Mouse (Mus musculus): ENCODE data around the gene Pkdrej. TPM values are rescaled to one million over a fixed set of nuclear protein-coding genes. Genes with fewer than 3 reads are reported as not detected.

The Pkdrej gene
- polyA plus RNA-seq, 2 experiments, result 0.10 to 0.14 TPM

DNA sequence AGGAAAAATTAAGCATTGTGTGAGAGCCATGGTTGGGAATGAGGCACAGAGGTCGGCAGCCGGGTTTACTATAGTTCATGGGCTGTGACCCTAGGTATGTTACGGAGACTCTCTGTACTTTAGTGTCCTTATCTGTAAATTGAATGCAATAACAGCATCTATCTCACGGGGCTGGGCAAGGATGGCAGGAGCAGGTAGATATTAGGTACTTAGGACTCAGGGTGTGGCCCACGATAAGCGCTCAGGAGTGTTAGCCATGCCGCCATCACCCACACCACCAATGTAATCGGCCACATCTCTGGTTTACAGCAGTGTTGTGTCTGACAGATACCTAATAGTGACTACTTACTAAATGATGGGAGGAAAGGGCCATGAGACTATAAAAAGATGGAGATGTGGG is 52.5 kb downstream of the Pkdrej start:
- no peak overlapping the region for H3K27ac ChIP-seq
- no peaks in the 10 kb centered on the region for H3K9me3 ChIP-seq (ENCODE audit: control insufficient read depth, low read length)
- peaks cover 0 to 5% of the 10 kb centered on the region in 2 experiments; a peak in 1 of 4 replicates for H3K4me1 ChIP-seq (replicated peaks; ENCODE audit: control insufficient read depth in 2 of 2, insufficient read depth in 2 of 2, low read length in 1 of 2)
- no peak for TF ChIP-seq EP300 (IDR thresholded peaks at IDR 0.05; ENCODE audit: low read depth)
- TF ChIP-seq CTCF (IDR thresholded peaks at IDR 0.05; ENCODE audit: low read depth), result no peak
- H3K4me3 ChIP-seq (ENCODE audit: insufficient read depth in 1 of 2, low read depth in 2 of 2, low read length in 2 of 2), result no peak overlapping the region
- H3K4me2 ChIP-seq (ENCODE audit: low read depth), result no peak overlapping the region
- DNase-seq (ENCODE audit: low read depth in 3 of 3, low spot score in 3 of 3), result no peak
- no peak for ATAC-seq (ENCODE audit: insufficient read depth)
- no peaks in the 10 kb centered on the region for H3K36me3 ChIP-seq (replicated peaks; ENCODE audit: control insufficient read depth, insufficient read depth, low read depth)
- H3K9ac ChIP-seq (replicated peaks), result no peak overlapping the region
- WGBS (ENCODE audit: insufficient replicate concordance), result 70% methylated on average over 8 of the region's 8 CpGs
- no peaks in the 10 kb centered on the region for H3K27me3 ChIP-seq (ENCODE audit: control insufficient read depth, insufficient read depth, low read length)

DNA sequence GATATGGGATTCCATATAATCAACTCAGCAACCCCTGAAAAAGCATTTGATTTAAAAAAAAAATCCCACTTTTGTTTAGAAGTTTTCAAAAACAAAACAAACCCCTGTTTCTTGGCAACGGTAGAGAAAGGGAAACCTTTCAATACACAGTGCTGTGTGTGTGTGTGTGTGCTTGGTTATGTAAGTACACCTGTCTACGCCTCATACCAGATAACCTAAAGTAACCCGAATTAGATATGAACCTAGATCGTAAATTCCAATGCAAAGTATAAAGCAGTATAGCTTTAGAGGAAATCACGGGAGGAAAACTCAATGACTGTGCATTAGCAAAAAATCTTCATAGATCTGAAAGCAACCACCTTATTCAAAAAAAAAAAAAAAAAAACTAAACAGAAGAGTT is 54.9 kb downstream of the Pkdrej start:
- WGBS (ENCODE audit: insufficient replicate concordance), result 65% methylated on average over 5 of the region's 5 CpGs
- no peak overlapping the region for H3K4me2 ChIP-seq (ENCODE audit: low read depth)
- peaks cover 0 to 5% of the 10 kb centered on the region in 2 experiments; a peak in 1 of 4 replicates for H3K4me1 ChIP-seq (replicated peaks; ENCODE audit: control insufficient read depth in 2 of 2, insufficient read depth in 2 of 2, low read length in 1 of 2)
- H3K9me3 ChIP-seq (ENCODE audit: control insufficient read depth, low read length), result no peaks in the 10 kb centered on the region
- no peak overlapping the region for H3K9ac ChIP-seq (replicated peaks)
- no peak overlapping the region for H3K4me3 ChIP-seq (ENCODE audit: insufficient read depth in 1 of 2, low read depth in 2 of 2, low read length in 2 of 2)
- H3K36me3 ChIP-seq (replicated peaks; ENCODE audit: control insufficient read depth, insufficient read depth, low read depth), result no peaks in the 10 kb centered on the region
- TF ChIP-seq CTCF (IDR thresholded peaks at IDR 0.05; ENCODE audit: low read depth) (no peak), EP300 (IDR thresholded peaks at IDR 0.05; ENCODE audit: low read depth) (no peak)
- DNase-seq (ENCODE audit: low read depth in 3 of 3, low spot score in 3 of 3) (no peak), ATAC-seq (ENCODE audit: insufficient read depth) (no peak)
- no peaks in the 10 kb centered on the region for H3K27me3 ChIP-seq (ENCODE audit: control insufficient read depth, insufficient read depth, low read length)
- no peak overlapping the region for H3K27ac ChIP-seq

DNA sequence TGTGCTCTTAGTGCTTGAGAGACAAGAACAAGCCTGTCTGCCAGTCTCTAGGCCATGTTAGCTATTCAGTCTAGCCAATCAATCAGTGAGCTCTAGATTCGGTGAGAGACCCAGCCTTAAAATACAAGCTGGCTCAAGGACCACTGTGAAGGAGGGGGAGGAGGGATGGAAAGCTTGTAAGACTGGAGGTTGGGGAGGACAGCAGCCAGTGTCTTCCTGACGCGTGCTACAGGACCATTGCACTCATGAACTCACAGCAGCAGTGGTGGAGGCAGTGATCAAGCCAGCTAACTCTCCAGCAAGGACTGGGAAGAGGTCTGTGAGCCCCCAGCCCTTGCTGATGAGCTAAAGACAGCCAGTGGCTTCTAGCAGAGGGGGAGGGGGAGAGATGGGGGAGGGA is 56.5 kb downstream of the Pkdrej start:
- Histone ChIP-seq H3K4me2 (ENCODE audit: low read depth) (no peak overlapping the region), H3K4me3 (ENCODE audit: insufficient read depth in 1 of 2, low read depth in 2 of 2, low read length in 2 of 2) (no peak overlapping the region), H3K4me1 (replicated peaks; ENCODE audit: control insufficient read depth in 2 of 2, insufficient read depth in 2 of 2, low read length in 1 of 2) (no peaks in the 10 kb centered on the region), H3K27ac (no peak overlapping the region), H3K27me3 (ENCODE audit: control insufficient read depth, insufficient read depth, low read length) (no peaks in the 10 kb centered on the region), H3K36me3 (replicated peaks; ENCODE audit: control insufficient read depth, insufficient read depth, low read depth) (no peaks in the 10 kb centered on the region), H3K9me3 (ENCODE audit: control insufficient read depth, low read length) (no peaks in the 10 kb centered on the region), H3K9ac (replicated peaks) (no peak overlapping the region)
- no peak for TF ChIP-seq CTCF (IDR thresholded peaks at IDR 0.05; ENCODE audit: low read depth)
- no peak for TF ChIP-seq EP300 (IDR thresholded peaks at IDR 0.05; ENCODE audit: low read depth)
- 43% methylated on average over 3 of the region's 3 CpGs for WGBS (ENCODE audit: insufficient replicate concordance)
- ATAC-seq (ENCODE audit: insufficient read depth) (no peak), DNase-seq (ENCODE audit: low read depth in 3 of 3, low spot score in 3 of 3) (no peak)

Other genes with a start within 250 kb of the Pkdrej start
- gene Wnt7b, start 239.3 kb downstream of the Pkdrej start, polyA plus RNA-seq (2012; rRNA removed), result 0.08 and 0.19 TPM in 2 replicates
- 0.03 and 0.29 TPM in 2 replicates for gene Wnt7b, start 239.3 kb downstream of the Pkdrej start, polyA plus RNA-seq (2014; fragmentation: Nextera tagmentation; extraction: Ambion mirVana)
- gene Ppara, start 86.8 kb downstream of the Pkdrej start, polyA plus RNA-seq (2012; rRNA removed), result 1.3 and 4.4 TPM in 2 replicates
- 6.9 and 8.0 TPM in 2 replicates for gene Ppara, start 86.8 kb downstream of the Pkdrej start, polyA plus RNA-seq (2014; fragmentation: Nextera tagmentation; extraction: Ambion mirVana)
- gene Cdpf1, start 10.0 kb downstream of the Pkdrej start, polyA plus RNA-seq (2012; rRNA removed), result 15.7 and 19.7 TPM in 2 replicates
- gene Cdpf1, start 10.0 kb downstream of the Pkdrej start, polyA plus RNA-seq (2014; fragmentation: Nextera tagmentation; extraction: Ambion mirVana), result 23.7 and 26.2 TPM in 2 replicates
- 3.8 and 4.0 TPM in 2 replicates for gene Ttc38, start 10.6 kb upstream of the Pkdrej start, polyA plus RNA-seq (2012; rRNA removed)
- 4.5 and 7.0 TPM in 2 replicates for gene Ttc38, start 10.6 kb upstream of the Pkdrej start, polyA plus RNA-seq (2014; fragmentation: Nextera tagmentation; extraction: Ambion mirVana)
- 20.6 TPM in 2 replicates for gene Gtse1, start 38.0 kb upstream of the Pkdrej start, polyA plus RNA-seq (2012; rRNA removed)
- gene Gtse1, start 38.0 kb upstream of the Pkdrej start, polyA plus RNA-seq (2014; fragmentation: Nextera tagmentation; extraction: Ambion mirVana), result 21.1 and 22.9 TPM in 2 replicates
- gene Trmu, start 57.6 kb upstream of the Pkdrej start, polyA plus RNA-seq (2012; rRNA removed), result 9.5 and 15.2 TPM in 2 replicates
- 10.9 and 12.7 TPM in 2 replicates for gene Trmu, start 57.6 kb upstream of the Pkdrej start, polyA plus RNA-seq (2014; fragmentation: Nextera tagmentation; extraction: Ambion mirVana)
- 0.11 and 0.12 TPM in 2 replicates for gene Celsr1, start 212.0 kb upstream of the Pkdrej start, polyA plus RNA-seq (2012; rRNA removed)
- gene Celsr1, start 212.0 kb upstream of the Pkdrej start, polyA plus RNA-seq (2014; fragmentation: Nextera tagmentation; extraction: Ambion mirVana), result 0.06 and 0.09 TPM in 2 replicates
- gene Gramd4, start 236.0 kb upstream of the Pkdrej start, polyA plus RNA-seq (2012; rRNA removed), result 6.1 and 7.5 TPM in 2 replicates
- 2.5 and 4.0 TPM in 2 replicates for gene Gramd4, start 236.0 kb upstream of the Pkdrej start, polyA plus RNA-seq (2014; fragmentation: Nextera tagmentation; extraction: Ambion mirVana)